Mouse (Mus musculus): Measurements from ENCODE around the gene Gm5485.

Gm5485 gene

DNA sequence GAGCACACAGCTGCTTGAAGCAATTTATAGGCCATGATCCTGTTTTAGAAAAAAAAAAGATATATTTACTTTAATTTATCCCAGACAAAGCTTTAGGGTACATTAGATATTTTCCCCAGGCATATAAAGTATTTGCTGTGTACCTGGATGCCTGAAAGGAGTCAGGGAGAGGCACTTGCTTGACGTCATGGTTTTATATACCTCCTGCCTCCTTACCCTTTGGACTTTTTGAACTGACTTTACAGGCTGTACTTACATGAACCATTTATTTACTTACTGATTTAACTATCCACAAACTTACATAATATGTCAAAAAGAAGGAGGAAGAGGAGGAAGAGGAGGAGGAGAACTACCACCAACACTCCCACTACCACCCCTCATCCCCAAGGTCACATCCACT, at the start of gene Gm5485:
Gene Gm5485 (minus strand): TSS at position 171 of the 400 bp plus-strand sequence.
- in situ Hi-C loops (cut with MseI, MboI) = no loop called here

DNA sequence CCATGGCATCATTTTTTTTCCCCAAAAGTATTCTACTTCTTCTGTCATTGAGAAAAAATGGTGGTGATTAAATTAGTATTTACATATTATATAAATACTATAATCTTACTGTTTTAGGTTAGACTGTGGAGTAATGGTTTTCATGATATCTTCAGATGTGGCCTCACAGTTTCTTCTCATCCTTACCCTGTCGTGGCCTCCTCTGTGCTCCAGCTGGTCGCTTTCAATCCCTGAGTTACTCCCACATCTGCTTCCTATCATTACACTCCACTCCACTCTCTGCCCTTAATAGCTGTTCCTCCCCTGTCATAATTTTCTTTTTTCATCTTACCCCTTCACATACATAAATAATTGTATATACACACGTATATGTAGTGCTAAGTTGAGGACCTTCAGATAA, 41.0 kb upstream of the Gm5485 start:
- in situ Hi-C loops (cut with MseI, MboI) = no loop called here

DNA sequence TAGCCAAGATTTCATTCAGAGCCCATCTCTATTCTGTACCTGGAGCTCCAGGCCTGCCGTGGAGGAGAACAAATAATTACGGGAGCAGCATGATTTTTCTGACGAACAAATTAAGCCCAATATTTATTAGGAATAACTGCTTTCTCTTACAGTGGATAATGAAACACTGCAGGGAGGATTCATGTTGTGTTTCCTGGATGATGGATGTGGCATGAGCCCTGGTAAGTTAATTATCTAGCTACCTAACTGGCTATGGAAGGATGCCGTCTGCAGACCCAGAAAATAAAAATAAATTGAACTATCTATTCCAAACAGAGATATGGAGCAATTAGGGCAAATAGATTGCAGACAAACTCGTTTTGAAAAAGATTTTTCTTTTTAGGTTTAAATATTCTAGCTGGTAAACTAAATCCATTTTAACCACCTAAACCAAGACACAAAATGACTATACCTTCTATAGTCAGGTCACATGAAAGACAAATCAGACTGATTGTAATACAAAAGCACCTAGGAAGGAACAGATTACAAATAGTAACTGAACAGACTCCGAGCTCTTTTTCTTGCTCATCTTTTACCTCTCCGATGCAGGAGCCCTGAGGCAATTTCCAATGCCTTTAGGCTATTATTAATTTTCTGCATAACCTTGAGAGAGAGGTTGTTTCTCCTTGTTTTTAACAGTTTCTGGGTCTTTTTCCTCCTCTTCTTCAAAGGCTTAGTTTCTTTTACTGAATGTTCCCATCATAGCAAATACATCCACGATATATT, 34.1 kb upstream of the Gm5485 start:
- in situ Hi-C loops (cut with MseI, MboI) = no loop called here

DNA sequence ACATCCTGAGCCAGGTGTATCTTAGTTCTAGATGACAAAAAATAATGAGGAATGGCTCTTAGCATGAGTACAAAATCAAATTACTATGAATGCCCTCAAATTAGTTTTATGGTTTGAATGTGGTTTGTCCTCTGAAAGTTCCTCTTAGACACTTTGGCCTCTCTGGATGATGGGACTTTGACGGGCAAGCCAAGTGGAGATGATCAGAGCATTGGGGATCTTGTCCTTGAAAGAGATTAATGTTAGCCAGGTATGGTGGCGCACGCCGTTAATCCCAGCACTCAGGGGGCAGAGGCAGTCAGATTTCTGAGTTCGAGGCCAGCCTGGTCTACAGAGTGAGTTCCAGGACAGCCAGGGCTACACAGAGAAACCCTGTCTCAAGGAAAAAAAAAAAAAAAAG, 32.4 kb upstream of the Gm5485 start:
- in situ Hi-C loops (cut with MseI, MboI) = no loop called here

DNA sequence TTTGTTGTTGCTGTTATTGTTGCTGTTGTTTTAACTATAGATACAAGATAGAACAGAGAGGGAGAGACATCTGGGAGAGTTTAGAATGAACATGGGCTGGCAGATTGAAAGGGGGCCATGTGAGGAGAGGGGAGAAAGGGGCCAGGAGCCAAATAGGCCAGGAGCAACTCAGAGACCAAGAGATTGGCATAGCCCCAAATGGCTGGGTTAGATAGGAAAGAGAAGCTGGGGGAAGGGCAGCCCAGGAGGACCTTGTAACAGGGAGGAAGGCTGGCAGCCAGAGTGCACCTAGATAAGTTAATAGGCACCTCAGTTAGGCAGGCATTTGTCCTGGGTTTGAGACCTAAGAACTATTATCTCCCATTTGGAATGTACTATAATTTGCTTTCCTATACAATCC, 25.3 kb upstream of the Gm5485 start:
- in situ Hi-C loops (cut with MseI, MboI) = no loop called here

DNA sequence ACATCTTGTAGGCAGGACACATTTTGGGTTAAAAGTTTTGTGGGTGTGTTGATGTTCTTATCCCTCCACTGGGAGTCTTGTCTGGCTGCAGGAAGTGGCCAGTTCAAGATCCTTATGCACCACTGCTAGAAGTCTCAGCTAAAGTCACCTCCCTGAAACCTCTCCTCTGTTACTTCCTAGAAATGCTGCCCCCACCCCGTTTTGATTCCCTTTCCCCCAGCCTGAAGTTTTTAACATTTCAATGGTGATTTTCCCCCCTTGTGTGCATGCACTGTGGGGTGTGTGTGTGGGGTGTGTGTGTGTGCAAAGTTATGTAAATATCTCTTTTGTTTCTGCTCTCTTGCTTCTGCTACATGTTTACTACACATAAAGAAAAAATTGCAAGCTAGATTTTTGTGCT, 23.2 kb upstream of the Gm5485 start:
- in situ Hi-C loops (cut with MseI, MboI) = no loop called here

DNA sequence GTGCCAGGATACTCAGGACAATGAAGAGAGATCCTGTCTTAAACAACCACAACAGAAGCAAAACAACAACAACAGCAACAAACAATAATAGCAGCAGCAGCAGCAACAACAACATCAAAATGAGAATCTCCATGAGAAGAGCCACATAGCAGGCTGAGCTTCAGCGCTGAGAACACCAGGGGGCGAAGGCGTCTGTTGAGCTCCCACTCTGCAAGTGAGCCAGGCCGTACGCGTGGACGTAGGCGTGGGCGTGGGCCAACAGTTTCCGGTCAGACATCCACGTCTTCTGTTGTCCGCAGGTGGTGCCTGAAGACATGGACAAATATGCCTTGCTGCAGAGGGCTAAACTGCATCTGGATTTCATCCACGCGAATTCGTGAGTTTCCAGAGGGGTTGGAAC, 18.8 kb upstream of the Gm5485 start, which contains the start of gene Morc1:
Gene Morc1 (plus strand): TSS at position 211 of the 400 bp plus-strand sequence.
- in situ Hi-C loops (cut with MseI, MboI) = no loop called here

DNA sequence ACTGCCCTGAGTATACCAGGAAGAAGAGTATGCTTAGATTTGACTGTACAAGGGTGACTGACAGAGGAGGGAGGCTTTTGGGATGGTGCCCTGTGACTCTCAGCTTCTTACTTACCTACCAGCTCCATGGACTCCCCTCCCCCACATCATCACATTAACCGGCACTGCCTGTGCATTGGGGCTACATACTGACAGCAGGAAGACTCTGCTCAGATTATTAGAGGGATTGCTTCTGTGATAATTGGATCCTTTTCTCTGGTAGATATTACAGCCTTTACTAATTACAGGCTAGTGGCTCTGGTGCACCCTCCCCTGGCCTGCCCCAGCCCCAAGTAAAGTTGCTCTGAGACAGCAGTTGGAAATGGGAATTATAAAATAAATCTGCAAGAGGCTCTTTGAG, 17.2 kb upstream of the Gm5485 start:
- in situ Hi-C loops (cut with MseI, MboI) = no loop called here

DNA sequence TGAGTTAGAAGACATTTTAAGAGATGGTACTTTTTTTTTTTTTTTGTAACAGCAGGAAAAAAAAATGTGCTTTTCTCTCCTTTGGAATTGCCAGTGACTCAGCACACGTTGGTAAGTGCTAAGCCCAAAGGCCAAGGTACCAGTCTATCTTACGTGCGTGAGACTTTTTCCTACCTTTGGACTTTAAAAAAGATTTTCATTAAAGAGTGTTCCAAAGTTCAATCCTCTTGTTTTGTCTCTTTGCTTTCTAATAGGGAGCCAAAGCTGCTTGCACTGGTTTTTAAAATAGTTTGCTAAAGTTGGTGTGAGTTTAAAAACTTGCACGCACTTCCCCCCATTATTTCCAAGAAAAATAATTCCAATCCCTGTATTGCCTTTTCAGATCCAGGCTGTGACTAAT, 11.9 kb upstream of the Gm5485 start:
- in situ Hi-C loops (cut with MseI, MboI) = no loop called here

DNA sequence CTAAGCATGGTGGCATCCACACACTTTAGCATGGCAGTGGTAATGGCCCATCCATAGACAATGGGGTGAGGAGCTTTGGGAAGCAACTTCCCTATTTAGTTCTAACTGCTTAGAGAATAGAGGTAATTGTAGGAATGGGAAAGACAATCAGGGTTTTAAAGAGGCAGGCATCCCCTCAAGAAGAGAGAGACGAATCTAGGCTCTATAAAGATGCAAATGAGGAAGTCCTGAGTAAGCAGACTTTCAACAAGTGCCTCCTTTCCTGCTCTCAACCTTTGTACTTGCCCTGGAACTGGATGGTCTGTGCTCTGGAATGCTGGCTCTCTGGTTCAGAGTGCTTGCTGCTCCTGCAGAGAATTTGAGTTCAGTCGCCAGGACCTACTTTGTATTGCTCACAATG, 10.3 kb upstream of the Gm5485 start:
- in situ Hi-C loops (cut with MseI, MboI) = no loop called here

DNA sequence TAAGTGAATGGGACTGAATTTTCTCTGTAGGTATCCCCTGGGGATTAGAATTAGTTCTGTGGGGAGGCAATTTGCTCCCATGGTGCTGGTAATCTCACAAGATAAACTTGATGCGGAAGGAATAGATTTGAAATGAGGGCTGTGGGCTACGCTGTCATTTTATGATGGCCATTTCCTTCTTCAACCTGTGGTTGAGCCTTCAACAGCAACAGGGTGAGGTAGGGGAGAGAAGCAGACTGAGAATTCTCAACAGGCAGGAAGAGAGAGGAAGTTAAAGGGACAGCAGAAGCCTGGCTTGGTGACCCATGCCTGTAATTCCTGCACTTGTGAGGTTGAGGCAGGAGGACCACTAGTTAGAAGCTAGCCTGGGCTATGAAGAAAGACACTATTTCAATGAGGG, 6.8 kb upstream of the Gm5485 start:
- in situ Hi-C loops (cut with MseI, MboI) = no loop called here

DNA sequence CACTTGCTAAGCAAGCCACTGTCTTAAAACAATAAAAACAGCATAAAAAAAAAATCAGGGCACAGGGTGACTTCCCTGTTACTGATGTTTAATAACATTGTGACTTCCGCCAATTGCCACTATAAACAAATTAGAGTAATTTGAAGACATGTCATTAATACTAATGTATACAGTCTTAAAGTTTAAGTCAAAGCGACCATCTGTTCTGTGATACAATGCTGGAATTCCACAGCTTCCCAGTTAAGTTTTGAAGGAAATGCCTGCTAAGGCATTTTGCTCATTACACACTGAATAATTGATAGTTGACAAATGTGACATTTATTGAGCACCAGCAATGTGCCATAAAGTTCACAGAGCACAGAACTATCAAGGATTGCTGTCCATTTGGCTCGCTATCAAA, 6.3 kb upstream of the Gm5485 start:
- in situ Hi-C loops (cut with MseI, MboI) = no loop called here

DNA sequence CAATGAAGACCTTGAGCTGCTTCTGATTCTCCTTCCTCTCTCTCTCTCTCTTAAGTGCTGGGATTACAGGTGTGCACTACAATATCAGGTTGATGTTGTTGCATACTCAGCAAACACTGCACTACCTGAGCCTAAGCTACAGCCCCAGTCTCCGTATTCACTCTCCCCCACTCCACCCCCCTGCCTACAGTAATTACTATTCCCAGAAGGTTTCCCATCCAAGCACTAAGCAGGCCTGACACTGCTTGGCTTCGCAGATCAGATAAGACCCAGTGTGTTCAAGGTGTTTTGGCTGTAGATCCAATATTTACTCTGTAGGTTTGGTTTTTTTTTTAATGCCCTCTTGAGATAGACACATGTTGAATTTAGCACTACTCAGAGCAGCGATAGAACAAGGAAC, 2.1 kb downstream of the Gm5485 start:
- in situ Hi-C loops (cut with MseI, MboI) = no loop called here

DNA sequence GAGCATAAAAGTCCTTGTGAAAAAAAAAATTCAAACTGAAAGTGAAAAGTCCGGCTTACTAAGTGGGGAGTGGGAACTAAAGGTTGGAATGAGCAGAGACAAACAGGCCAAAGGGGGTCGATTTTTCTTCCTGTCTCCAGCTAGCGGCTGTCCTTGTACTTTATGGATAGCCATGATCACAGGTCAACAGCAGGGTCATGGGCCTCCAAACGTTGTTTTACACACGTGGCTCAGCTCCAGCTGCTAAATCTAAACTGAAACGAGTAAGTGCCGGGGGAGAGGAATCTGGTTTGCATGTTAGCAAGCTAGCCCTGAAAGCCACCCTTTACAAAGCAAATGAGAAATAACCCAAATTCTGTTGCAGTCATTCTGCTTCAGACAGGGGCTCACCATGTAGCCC, 2.6 kb downstream of the Gm5485 start:
- in situ Hi-C loops (cut with MseI, MboI) = no loop called here

DNA sequence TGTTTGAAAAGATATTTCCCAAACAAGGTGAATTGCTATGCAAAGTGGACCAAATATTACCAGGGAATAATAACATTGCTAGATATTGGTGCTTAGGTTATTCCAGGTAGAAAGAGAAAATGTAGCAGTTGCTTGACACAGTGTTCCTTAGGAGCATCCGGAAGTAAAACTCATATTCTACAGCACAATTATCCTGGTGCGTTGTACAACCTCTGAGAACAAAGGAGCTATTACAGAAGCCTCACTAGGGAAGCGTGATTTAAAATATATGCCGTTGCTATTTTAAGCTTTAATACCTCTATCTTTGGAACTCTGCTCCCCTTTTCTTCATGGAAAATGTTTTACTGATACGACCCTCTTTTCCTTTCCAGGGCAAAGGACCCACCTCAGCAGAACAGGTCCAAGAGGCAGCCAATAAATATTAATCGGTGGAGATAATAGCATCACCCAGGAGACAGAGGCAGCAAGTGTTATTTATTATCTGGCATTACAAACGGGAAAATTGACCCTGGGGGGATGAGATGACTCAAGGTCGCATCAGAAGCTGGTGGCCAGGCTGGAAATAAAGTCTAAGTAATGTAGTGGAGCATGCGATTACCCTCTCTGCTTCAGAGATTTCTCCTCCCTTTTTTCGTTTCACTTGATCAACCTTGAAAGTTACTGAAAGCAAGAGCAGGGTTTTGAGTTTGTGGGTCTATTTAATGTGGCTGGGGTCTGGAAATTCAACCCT, 6.4 kb downstream of the Gm5485 start:
- in situ Hi-C loops (cut with MseI, MboI) = no loop called here

DNA sequence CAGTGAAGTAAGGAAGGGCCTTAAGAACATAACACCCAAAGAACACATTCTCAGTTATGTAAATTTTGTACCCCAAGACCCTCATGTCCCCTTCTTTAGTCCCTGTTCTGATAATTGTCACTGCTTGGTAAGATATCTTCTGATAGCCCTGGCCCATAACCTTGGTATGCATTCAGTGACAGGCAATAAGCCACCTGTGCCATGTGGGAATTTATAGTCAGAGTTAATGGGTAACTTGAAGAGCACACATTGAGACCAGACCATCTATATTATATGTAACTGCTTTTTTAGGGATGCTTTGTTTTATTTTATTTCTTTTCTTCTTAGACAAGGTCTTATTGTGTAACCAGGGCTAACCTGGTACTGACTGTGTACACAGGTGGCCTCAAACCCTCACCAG, 8.2 kb downstream of the Gm5485 start:
- in situ Hi-C loops (cut with MseI, MboI) = no loop called here

DNA sequence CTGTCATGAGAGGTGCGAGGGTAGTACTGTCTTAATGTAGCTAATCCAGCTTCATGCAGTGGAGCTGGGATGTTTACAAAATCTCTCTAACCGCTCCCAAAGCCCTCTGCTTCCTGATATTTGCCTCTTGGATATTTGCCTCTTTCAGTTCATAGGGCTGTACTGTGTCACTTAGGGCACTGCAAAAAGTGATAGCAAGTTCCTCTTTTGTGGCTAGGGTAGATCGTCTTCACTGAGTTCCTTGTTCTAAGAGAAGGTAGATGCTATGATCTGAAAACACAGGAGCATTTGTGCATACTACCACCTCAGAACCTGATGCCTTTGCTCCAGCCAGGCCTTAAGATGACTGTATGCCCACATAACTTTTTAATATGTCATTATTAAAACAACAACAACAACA, 8.8 kb downstream of the Gm5485 start:
- in situ Hi-C loops (cut with MseI, MboI) = no loop called here

DNA sequence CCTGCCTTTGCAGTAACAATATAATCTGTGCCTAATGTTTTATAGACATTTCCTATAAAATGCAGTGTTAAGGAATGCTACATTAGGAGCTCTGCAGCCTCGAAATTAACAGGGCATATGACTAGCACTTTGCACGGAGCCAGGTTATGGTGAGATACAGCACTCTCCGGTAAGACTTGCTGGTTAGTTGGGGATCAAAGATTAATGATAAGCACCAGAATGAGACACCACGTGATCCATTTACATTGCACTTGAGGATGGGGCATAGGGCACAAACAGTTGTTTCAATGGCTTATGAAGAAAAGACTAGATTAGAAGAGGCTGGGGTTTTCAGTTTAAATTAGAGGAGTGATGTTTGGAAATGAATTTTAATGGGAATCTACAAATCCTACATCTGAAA, 9.3 kb downstream of the Gm5485 start:
- in situ Hi-C loops (cut with MseI, MboI) = no loop called here

DNA sequence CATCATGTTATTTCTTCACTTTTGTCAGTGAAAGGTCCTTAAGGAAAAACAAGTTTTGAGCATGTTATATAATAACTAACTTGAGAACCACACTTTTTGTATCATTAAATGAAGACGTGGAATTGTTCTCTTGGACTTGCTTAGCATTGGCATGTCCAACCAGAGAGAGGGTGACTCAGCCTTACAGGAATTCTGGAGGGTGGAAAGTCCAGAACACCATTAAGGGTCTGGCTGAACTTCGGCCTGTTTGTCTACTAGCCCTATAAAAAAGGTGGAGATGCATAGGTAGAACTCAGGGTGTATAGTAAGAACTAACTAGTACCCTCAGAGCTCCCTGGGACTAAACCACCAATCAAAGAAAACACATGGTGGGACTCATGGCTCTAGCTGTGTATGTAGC, 16.9 kb downstream of the Gm5485 start:
- in situ Hi-C loops (cut with MseI, MboI) = no loop called here

DNA sequence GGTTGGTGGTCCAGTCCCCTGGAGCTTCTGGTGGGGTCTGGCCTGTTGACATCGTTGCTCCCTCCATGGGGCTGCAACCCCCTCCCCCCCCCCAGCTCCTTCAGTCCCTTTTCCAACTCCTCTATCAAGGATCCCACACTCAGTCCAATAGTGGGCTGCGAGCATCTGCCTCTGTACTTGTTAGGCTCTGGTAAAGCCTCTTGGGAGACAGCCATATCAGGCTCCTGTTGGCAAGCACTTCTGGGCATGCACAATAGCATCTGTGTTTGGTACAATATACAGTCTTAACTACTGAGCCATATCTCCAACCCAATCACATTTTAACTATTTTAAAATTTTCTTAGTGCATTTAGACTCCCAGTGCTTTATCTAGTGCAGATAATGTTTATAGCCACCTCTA, 25.2 kb downstream of the Gm5485 start:
- in situ Hi-C loops (cut with MseI, MboI) = no loop called here

DNA sequence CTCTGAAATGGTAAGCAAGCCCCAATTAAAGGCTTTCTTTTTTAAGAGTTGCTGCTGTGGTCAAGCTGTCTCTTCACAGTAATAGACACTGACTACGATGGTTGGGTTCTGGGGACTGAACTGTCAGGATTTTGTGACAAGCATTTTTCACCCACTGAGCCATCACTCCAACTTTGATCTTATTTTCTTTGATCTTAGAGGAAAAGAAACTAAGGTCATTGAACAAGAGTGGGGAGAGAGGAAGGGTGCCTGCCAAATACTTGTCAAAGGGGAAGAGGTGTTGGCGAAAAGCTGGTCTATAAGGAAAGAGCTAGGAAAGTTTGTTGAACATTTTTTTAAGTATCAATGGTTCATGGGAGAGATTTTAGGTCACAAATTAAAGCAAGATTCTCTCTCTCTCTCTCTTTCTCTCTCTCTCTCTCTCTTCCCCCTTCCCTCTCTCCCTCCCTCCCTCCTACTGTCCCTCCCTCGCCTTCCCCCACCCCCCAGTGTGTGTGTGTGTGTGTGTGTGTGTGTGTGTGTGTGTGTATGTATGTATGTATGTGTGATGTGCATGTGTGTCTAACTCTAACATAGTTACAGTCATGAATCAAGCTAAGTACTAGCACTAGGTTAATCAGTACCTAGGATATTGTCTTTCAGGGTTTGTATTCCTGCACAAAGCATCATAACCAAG, 28.5 kb downstream of the Gm5485 start:
- in situ Hi-C loops (cut with MseI, MboI) = no loop called here

DNA sequence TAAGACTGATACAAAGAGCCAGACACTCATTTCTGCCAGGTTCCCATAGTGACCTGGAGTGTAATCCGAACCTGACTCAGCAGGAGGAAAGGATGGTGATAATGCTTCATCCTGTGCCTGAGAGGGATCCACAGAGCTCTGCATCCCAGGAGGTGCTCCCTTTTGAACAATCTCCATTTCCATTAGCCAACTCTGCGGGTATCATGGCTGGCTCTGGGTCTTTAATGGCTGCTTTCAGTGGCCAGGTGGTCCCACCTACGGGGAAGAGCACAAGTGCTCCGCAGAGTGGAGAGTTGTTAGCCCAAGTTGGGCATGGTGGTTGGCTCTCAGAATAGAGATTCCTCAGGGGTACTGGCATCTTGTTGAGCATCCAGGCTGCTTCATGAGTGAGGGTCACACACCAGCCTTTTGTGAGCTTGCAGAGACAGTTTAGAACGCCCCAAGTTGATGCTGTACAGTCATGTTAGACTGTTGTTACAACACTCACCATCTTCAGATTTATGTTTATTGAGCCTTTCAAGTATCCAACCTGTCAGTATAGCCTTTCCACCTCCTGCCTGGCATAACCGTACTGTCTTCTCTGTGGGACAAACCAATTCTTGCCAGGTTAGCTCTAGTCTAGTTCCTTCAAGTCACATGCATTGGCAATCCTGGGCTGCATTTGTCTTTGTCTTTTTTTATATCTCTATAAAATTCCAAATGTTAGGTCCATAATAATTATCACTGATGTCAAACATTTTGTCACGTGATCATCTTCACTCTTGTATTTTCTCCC, 38.3 kb downstream of the Gm5485 start:
- in situ Hi-C loops (cut with MseI, MboI) = no loop called here
